Mouse (Mus musculus) cerebellum, adult (tissue): ENCODE results near the gene Mybphl.

ENCODE experiments used
- ATAC-seq: cut with Nextera tagmentation; 2 replicates; pipeline ENCODE4 v1.9.2; 2017; ENCODE audit warnings: mild to moderate bottlenecking, moderate library complexity, mixed read lengths; ENCODE audit not compliant: insufficient number of reproducible peaks, low FRiP score, low TSS enrichment

Mybphl gene

DNA sequence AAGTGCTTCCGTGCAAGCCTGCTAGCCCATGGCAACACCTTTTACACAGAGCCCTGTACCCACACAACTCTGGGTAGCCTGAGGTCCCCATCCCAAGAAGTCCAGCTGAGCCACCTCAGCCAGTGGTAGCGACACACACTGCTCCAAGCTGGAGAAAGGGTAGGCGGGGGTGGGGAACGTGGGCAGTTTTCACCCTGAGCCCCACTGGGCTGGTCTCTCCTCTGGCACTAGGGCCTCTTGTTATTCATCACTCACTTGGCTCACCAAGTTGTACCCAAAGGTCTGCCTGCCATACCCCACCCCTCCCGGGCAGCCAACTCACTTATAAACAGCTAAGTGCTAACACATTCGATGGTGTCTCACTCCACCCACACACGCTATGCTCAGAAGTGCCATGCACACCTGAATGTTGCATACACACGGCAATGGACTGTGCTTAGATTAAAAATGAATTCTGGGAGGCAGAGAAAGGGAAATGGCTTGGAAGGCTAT is 43.9 kb downstream of the Mybphl start:
- no peak for ATAC-seq

DNA sequence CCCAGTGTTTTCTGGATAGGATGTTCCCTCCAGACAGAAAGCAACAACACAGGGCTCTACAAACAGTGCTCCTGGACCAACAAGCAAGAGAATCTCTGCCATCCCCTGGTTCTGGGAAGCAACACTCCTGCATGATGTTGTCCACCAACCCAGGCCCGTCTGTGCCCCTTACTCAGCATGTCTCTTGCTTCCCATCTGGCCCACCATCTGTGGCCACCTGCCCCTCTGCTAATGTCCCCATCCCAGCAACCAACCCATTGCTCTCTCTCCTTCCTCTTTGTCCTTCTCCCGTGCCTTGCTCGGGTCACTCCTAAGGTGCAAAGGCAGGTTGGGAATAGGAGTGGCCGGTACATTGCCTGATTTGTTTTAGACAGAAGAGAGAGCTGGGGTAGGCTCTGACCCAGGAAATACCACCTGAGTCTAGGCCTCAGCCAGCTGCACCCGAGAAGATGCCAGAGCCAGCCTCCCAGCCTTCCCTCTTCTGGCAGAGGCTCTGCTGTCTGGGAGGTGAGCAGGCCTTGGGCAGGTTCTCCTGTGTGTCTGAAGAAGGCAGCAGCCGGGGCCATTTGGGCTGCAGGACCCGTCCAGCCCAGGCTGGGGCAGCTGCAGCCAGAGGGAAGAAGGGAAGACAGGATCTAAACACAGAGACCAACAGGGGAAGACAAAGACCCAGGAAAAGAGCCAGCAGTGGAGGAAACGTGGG is 45.1 kb downstream of the Mybphl start:
- no peak for ATAC-seq

DNA sequence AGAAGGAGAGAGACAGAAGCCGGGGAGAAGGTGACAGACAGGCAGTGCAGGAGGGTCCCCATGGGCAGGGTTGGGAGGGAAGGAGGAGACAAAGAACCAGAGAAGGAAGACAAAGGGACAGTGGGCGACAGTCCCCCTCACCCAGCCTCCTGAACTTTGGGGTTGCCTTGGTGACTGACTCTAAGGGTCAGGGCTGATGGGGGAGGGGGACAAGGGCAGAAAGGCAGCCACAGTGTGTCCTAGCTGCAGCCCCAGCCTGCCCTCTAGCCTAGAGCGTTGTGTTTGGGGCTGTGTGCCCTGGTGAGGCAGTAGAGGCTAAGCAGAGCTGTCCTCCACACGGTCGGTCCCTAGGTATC is 45.6 kb downstream of the Mybphl start:
- ATAC-seq = no peak

DNA sequence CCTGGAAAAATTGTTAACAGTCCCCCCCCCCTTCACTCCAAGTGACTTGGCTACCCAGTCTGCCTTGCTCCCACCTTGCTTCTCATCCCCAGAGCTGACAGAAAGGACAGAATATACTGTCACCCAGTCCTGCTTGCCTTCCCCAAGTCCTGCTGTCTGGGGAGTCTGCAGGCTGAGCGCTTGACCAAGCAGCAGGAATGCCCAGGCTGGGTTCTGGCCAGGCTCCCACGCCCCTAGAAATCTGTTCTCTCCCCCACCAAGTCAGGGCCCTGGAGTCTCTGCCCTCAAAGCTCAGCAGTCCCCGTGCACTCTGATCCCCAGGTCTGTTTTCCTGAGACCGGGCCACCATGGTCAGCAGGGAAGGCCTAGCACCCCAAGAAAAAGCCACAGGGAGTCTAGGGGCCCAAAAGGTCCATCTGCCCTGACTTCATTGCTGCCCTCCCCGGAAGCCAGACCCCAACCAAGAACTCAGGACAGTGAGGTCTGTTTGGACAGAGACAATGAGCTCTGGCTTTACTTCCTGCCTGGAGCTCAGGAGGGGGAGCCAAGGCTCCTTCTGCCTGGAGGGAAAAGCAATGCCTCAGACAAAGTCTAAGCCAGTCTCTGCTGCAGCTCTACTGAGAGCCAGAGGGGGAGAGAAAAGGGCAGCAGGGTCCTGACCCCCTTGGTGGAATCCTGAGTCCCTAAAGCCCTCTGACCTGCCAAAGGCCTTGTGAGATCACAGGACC is 46.5 kb downstream of the Mybphl start:
- no peak for ATAC-seq

DNA sequence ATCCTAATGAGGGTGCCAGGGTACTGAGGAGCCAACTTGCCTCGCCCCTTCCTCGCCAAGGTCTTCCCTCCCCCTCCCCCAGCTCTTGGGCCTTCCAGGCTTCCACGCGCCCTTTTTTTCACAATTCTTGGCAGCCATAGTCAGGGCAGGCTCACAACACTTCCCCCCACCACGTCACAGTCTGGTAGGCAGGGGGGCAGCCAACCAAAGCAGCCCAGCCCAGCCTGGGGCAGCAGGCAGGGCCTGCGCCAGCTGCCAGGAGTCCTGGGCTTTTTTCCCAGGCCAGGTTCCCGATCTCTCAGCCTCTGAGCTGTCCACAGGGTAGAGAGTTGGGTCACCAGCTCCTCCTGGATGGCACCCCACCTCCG is 47.0 kb downstream of the Mybphl start:
- ATAC-seq = peak; percentile 53; the same call in 1 of the 2 replicates

DNA sequence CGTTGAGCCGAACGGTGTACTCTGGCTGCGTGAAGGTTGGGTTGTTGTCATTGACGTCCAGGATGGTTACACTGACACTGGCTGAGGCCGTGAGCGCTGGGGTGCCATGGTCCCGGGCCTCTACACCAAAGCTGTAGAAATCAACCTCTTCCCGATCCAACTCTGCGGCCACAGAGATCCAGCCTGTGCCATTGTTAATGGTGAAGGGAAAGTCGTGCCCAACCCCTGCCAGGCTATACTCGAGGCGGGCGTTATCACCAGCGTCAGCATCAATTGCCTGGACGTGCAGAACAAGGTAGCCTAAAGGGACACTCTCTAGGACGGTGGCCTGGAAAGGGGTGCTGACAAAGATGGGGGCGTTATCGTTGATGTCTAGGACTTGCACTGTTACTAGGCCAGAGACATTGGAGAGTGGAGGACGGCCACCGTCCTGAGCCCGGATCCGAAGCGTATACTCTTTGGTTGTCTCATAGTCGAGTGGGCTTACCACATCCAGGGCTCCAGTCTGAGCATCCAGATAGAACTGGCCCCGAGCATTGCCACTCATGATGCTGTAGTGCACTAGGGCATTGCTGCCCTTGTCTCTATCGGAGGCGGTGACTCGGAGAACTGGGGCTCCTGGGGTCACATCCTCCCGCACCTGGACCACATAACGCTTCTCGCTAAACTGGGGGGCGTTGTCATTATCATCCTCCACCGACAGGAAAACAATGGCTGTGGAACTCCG is 49.1 kb downstream of the Mybphl start:
- ATAC-seq = no peak

DNA sequence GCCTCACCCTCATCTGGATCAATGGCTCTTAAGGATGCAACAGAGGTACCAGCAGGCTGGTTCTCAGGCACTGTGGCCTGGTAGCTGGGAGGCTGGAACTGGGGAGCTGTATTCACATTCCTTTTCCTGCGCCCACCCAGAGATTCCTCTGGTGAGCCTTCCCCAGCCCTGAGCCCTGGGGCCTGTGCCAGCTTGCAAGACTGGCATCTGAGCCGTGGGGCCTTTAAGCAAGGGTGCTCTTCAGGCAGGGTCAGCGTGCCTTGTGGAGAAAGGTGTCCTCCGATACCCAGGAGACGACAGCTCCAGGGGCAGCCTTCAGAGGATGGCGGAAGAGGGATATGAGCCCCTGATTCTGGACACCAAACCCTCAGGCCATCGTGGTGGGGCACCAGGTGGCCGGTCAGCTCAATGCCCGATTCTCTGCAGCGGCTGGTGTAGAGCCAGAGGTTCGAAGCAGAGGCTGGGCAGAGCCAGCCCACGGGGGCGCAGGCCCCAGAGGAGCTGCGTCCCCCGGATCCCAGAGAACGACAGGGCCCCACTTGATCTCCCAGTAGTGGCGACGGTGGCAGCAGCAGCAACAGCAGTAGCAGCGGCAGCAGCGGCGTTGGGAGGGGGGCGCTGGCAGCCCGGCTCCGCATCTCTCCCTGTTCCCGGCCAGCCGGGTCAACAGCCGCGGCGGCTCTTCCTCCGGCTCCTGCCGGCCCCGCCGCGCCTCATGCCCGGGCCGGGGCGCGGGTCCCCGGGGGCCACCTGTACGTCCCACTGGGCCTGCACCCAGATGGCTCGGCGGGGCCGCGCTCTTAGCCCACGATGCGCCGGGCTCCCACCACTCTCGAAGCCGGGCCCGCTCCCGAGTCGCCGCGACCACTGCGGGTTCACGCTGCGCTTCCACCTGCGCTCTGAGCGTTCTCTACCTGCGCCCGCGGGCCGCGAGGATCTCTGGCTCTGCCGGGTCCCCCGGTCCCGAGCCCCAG is 50.4 kb downstream of the Mybphl start, which contains the start of gene Celsr2:
TSS of gene Celsr2 (minus strand) at position 696 of the 974 bp plus-strand sequence.
- peak; percentile 6; the same call in 1 of the 2 replicates for ATAC-seq

DNA sequence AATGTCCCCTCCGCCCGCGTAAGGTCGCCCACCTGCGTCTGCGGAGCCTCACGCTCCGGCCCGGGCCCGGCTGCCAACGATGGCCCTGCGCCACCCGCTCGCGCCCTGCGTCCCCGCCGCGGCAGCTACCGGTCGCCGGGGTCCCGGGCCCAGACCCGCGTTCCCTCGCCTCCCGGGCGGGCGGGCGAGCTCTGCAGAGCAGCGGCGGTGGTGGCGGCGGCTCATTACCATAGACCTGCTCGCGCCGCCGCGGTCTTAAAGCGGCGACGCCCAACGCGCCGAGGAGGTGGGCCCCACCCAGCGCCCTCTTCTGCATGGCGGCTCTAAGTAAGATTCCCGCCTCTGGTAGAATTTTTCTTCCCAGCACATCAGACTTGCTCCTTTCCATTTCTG is 51.1 kb downstream of the Mybphl start:
- ATAC-seq = peak; percentile 66

DNA sequence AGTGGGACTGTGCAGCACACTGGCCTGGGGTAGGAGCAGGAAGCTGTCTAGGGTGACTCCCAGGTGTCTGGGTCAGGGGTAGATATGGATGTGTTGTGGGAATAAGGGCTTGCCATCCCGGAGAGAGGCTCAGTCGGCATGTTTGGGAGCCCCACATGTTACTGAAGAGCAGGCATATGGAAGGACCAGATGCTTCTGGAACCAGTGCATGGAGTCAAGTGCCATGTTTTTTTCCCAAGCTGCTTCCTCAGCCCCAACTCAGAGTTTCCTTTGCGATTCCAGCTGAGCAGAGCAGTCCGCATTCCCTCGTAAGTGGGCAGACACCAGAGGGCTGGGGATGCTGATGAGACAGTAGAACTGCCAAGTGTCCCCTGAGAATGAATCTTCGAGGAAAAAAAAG is 58.3 kb downstream of the Mybphl start:
- no peak for ATAC-seq

DNA sequence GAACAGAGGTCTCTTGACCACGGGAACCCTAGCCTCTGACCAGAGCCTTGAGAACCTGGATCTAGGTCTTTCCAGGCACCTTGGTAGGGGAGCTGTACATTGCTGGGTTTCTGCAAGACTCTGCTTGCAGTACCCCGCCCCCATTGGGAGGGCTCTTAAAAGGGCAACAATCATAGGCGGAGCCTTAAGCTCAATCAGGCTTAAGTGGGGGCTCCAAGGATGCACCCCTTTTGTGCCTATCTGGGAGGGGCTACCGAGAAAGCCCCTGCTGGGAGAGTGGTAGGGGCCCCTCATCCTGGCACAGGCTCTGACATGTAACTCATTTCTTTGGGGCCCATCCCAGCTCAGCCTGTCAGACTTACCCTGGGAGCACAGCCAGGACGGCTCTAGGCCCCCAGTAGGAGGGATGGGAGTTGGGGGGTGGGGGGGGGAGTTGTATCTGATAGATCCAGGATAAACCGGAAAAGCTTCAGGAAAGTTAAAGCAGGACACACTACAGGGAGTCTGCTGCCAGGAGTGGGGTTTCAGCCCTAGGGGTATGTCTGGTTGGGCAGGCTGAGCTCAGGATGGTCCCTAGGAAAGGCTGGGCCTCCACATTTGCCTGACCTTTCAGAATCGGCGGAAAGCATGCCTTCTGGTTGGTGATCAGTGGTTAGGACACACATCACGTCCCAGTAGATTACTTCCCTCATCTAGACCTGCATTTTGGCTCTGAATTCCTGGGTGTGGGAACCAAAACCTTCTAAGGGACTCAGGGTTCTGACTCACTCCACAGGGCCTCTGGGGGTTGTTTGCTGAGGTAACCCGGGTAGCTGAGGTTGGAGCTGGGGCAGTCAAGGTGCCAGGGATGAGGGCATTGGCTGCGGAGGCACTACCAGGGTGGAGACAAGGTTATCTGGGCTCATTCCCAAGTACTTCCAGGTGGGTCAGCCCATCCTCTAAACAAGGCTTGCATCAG is 59.4 kb downstream of the Mybphl start:
- peak; percentile 73 for ATAC-seq

DNA sequence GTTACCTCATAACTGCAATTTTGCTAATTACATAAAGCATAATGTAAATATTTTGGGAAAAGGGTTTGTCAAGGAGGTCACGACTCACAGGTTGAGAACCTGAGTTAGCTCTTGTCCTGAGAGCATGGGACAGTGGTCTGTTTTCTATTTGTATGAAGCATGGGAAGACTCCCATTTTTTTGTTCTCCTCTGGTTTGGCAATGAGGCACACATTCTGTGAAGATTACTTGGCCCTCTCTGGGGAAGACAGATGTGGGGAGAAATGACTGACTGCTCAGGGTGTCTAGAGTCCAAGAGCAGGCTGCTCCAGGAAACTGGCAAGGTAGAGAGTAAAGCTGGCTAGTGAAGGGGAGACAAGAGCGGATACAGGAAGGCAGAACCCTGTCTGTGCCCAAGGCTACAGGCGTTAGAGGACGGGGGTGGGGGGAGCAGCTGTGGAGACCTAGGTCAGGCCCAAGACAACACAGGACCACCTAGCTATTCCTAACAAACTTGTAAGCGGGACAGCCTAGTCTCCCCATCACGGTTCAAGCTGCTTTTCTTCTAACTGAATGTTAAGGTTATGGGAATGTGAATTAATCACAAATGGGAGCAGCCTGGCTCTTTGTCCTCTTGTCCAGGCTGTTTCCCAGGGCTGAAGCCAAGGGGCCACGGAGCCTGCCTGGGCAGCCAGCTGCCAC is 60.4 kb downstream of the Mybphl start:
- no peak for ATAC-seq

DNA sequence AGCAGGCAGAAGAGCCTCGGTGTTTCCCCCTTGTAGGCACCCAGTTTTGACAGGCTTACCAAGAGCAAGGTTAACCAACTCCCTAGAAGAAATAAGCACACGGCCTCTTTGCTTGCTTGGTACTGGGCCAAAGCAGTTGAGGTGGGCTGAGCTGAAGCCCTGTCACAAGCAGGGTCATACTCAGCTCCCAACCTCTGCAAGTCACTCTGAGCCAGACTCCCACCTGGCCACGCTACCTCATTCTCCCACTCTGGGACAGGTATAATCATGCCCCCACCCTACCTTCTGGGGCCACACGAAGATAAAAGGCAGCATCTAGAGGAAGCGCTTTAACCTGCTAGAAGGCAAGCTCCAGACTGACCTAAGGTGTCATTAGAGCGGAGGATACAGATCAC is 60.9 kb downstream of the Mybphl start:
- no peak for ATAC-seq
